Mouse (Mus musculus) right cerebral cortex, postnatal 36 days (tissue): ENCODE measurements around the gene Ppp2r2c.
A peak's percentile ranks its signal among the peaks of the same experiment; 100 is the strongest.
"Not testable (repeated sequence)": the region's sequence is repeated elsewhere in the genome, so short reads cannot be mapped to it uniquely, and the experiment has no call there.

Experiments
- DNase-seq, 2 experiments: peaks; one replicate each; pipeline ENCODE4 v3.0.0; 2022; ENCODE audit warnings: low spot score in 2 of 2, mixed read lengths in 1 of 2

Ppp2r2c gene

DNA sequence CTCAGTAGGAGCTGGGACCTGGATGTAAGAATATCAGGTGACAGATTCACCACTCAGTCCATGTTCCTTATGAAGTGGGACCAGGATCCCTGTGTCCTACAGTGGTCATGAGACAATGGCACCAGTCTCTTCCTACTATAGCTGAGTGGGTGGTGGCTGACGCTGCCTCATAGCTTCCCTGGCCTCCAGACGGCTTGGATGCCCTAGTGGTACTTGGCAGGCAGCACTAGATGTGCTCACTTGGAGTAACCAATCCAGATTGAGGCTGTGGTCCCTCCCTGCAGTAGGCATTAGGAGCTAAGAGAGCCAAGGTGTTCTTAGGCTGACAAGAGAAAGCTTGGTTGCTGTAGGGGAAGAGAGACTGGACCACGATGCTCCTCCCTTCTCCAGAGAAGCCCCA lies 61.1 kb downstream of the Ppp2r2c start:
- no peak for DNase-seq

DNA sequence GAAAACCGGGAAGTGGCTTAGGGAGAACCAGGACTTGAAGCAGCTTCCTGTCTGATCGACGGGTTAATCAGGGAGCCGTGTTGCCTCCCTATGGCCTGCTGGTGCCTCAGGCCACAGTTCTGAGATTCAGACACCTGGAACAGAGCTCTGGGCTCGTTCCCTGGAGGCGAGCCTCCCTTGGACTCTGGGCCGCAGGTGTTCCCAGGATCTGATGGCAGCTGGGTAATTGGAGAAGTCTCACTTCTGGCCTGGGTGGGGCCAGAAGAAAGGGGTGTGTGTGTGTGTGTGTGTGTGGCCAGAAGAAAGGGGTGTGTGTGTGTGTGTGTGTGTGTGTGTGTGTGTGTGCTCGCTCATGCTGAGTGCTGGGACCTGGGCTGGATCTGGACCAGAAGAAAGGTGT lies 65.1 kb downstream of the Ppp2r2c start:
- no peak for DNase-seq

DNA sequence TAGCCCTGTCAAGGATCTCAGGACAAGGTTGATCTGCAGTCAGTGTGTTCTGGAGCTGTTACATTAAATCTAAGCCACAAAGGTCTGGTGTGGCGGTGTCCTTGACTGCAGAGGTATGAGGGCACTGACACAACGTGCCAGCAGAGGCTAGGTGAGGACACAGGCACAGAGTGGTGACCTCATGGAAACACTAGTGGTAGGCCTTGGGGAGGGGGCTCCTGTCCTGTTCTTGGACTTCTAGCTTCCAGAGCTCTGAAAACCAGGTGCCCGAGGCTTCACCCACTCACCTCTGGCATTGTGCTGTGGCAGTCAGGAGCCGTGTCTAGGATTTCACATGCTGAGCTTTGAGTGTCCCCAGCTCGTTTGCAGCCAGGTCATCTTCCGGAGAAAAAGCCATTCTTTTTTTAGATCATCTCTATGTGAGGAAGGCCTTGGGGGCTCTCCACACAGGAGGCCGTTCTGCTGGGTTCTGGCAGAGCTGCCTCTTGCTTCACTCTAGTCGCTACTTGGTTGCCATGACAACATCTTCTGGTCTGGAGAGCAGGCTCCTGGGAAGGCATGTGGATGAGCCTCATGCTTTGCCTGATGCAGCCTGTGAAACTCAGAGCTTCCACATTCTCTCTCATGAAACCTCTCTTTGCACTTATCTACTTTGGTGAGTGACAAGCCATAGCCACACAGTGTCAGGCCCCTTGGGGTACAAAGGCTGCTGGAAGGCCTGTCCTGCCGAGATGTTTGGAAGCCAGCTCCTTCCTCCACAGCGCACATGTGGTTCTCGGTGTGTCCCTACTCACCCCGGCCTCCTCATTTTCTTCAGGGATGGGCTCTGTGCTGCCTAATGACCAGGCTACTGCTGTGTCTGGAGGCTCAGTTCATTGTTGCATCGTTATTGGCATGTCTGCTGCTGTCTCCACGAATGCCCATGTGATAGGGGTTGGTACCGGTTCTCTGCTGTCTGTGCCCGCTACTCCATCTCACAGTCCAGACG lies 67.5 kb downstream of the Ppp2r2c start:
- DNase-seq, result peak; percentile 50 to 65

DNA sequence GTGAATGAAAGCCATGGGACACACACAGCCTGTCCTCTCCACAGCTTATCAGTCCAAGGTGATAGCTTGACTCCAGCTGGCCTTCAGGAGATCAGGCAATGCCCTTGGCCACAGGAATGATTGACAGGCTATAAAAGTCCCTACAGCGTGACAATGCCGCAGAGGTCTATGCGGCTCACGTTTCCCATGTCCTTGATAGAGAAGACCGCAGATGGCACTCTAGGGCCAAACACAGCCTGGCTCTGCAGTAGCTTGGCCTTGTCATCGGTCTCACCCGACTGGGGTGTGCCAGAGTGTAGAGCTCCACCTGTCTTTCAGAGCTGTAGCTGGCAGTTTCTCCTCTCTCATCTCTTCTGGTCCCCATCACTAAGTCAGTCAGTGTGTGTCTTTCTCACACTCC lies 68.2 kb downstream of the Ppp2r2c start:
- DNase-seq, result no peak

DNA sequence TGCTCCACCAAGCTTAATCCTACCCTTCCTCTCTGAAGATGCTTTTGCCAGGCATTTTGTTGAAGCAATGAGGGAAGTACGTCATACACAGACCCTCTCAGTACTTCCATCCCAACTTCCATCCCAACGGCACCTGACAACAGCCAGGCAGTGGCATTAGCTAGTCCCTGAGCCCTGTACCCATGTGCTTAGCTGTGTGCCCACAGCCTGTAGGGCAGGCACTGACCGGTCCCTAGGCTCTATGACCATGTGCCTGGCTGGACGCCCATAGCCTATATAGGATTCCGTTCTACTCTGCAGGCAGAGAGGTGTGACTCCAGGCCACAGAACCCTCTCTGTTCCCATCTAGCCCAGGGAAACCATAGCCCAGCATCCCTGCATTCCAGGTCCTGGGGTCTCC lies 69.7 kb downstream of the Ppp2r2c start:
- no peak for DNase-seq

DNA sequence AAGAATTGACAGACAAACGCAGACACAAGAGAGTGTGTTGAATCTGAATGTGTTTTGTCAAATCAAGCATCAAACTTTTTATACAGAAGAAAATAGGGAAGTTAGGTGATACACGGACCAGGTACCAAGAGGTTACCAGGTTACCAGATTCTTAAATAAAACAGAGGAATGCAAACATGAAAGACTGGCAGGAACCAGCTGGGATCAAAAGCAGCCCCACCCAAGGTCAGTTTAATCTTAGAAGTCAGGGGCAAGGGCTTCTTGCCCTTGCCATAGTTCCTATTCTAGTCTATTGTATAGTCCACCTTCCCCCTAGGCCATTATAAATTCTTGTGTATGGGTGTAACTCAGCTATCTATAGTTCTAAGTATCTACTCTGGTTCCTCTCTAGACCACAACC lies 70.7 kb downstream of the Ppp2r2c start:
- DNase-seq, result not testable (repeated sequence)

DNA sequence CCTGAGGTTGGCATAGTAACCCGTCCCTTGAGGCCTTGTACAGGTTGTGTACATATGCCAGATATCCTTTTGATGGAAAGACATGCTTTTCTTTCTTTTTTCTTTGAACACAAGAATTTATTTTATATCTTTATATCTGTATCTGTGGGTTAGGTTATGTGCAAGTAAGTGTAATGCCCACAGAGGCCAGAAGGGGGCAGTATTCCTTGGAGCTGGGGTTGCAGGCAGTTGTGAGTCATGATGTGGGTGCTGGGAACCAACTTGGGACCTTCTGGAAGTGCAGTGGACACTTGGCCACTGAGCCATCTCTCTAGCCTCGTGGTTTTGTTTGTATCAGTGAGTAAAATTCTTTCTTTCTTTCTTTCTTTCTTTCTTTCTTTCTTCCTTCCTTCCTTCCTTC lies 74.1 kb downstream of the Ppp2r2c start:
- no peak for DNase-seq

DNA sequence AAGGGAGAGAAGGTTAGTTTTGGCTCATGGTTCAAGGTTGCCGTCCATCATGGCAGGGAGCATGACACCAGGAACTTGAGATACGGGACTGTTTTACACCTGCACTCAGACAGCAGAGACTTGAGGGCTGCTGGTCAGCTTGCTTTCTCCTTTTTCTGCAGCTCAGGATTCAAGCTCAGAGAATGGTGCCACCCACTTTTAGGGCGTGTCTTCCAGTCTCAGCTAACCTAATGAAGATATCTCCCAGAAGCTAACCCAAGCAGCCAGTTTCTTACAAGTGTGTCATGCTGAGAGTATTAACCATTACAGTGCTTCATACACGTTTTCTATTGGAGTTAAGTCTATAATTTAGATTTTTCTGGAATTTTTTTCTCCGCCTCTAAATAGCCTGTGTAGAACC lies 76.2 kb downstream of the Ppp2r2c start:
- DNase-seq, result no peak

DNA sequence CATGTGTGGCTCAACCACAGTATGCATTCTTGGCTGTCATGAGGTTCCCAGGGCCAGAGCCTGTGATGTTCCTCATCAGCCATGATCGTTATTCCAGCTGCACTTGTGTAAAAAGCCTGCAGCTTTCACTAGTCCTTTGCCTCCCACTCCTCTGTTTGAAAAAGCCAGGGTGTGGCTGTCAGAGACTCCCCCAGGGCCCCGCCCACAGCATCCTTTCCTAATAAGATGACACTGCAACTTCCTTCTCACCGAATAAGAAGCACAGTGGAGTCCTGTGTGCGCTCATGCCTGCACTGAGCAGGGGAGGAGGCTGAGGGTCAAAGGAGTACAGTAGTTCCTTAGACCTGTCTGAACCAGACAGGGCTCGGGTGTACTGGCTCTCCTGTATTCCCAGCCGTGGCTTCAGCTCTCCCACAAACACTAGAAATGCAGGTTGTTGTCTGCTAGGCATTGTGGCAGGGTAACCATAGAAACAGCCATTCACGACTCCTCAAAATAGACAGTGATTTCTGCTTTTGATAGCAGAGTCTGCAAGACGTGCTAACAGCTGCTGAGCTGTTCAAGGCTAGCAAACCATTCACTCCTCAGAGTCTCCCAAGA lies 76.9 kb downstream of the Ppp2r2c start:
- peak; percentile 43 to 80 for DNase-seq

DNA sequence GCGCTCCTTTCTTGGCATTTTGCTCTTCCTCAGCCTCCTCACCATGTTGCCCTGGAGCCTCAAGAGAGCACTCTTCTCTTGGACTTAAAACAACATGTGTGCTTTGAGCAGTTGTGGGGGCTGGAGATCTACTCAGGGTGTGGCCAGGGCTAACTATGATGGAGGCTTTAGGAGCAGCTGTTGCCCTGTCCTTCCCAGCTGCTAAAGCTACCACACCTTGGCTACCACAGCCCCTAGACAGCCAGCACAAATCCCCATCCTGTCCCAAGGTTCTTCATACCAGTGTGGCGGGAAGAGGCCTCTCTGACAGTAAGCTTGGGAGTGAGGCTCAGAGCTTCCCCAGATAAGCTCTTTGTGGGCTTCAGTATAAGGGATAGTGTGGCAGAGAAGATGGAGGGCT lies 77.4 kb downstream of the Ppp2r2c start:
- no peak for DNase-seq

DNA sequence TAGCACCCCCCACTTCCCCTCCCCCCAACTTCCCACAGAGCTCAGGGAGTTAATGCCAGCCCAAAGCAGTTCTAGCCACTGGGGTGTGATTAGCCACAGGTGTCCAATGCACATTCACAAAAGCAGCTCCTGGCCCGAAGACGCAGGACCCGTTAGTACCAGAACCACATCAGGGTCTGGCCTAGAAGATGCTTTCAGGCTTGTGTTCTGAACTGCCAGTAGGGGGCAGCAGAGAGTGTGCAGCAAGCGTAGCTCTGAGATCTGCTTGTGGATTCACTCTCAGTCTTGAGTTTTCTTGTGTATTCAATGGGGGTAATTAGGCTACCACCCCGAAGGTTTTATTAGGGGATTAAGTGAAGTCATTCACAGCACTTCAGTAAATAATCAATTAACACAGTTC lies 78.1 kb downstream of the Ppp2r2c start:
- DNase-seq, result no peak

DNA sequence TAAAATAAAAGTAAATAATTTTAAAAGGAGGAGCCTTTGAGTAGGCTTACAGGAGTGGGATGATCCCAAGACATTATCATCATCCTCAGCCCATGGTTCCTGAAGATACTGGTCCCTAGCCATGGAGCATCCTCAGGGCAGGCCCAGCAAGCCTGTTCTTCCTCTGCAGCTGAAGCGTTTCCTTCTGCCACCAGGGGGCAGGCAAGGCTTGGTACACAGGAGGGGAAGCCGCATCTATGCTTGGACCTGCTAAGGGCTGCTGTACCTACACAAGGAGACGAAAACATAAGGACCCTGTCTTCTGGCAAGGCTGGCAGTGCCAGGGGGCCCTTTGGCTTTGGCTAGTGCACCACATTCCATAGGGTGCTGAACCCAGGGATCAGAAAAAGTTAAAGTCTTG lies 80.5 kb downstream of the Ppp2r2c start:
- DNase-seq, result peak; percentile 62

DNA sequence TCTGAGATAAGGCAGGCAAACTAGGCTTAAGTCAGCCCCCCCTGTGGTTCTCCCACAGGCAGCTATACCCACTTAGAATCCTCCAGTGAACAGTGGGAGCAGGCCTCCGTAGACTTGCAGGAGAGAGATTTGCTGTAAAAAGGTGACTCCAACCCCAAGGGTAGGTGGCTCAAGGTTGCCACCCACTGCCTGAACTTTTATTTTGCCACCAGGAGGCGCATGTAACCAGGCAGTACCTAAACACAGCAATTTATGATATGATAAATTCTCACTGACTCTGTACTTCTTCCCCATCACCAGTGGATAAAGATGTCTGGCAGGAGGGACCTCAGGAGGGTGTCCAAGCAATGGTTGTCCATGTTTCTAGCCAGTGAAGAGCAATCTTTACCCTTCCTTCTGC lies 82.6 kb downstream of the Ppp2r2c start:
- no peak for DNase-seq

DNA sequence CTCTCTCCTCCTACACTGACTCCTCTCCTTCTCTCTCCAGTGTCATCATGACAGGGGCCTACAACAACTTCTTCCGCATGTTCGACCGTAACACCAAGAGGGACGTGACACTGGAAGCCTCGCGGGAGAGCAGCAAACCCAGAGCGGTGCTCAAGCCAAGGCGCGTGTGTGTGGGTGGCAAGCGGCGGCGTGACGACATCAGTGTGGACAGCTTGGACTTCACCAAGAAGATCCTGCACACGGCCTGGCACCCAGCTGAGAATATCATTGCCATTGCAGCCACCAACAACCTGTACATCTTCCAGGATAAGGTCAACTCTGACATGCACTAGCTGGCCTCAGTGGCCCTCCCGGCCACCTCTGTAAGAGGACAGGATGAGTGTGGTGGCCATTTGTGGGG lies 84.0 kb downstream of the Ppp2r2c start:
- DNase-seq, result no peak

DNA sequence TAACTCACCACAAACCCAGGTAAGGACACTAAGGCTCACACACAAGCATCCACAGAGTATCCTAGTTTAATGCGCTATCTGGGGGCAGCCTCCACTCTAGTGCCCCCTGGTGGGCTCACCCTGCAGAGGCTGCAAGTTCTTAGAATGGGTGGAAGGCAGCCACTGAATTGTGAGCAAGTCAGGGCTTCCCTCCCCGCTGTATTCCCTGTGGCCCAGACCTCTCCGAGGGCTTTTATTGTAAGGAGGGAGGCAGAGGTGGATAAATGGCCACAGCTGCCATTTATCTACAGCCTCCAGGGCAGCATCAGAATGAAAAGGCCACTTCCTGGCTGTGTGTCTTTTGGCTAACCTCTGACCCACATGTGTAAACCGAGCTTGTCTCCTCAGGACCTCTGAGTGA lies 87.1 kb downstream of the Ppp2r2c start:
- no peak for DNase-seq

DNA sequence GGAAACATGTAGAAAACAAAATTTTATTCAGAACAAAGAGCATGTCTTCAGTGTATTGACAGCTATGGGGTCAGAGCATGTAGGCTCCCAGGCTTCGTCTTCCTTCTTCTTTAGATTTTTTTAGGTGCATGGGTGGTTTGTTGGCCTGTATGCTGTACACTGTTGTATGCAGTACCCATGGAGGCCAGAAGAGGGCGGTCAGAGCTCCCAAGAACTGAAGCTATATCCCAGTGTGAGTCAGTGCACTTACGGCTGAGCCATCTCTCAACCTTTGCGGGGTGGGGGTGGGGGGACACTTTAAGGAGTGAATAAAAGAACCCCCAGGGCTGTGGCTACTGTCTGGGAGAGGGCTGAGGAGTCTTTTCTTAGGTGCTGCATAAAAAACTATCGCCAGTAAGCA lies 90.5 kb downstream of the Ppp2r2c start:
- DNase-seq, result peak; percentile 65 to 73

DNA sequence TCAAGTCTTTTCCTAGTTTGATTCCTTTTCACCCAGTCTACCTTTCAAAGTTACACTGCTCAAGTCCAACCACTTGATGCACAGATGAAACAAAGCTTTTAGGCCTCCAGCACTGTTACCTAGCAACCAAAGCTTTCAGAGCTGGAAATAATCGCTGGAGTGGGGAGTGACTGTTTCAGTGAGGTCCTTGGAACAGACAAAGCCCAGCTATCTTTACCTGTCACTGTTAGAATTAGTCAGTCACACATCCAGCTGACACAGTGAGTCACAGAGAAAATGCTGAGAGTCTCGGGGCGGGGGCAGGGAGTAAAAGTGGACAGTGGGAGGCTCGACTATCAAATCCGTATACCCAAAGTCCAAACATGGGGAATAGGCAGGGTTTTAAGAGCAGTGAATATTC lies 92.2 kb downstream of the Ppp2r2c start:
- DNase-seq, result peak; percentile 58 to 68

DNA sequence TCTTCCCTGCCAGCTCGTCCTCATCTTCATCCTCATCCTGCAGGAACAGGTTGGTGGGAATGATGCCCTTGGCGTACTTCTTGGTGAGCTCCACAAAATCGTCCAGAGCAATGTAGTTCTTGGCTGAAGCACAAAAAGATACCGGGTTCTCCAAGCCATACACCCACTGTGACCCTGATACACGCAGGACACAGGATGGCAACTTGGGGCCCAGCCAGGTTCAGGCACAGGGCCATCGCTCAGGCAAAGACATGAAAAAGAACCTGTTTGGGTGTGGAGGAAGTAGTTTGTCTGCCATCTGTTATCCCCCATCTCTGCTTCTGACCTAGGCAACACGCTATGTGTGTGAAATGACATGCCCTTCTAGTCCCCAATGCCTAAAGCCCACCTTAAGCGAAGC lies 103.3 kb downstream of the Ppp2r2c start:
- DNase-seq, result no peak

DNA sequence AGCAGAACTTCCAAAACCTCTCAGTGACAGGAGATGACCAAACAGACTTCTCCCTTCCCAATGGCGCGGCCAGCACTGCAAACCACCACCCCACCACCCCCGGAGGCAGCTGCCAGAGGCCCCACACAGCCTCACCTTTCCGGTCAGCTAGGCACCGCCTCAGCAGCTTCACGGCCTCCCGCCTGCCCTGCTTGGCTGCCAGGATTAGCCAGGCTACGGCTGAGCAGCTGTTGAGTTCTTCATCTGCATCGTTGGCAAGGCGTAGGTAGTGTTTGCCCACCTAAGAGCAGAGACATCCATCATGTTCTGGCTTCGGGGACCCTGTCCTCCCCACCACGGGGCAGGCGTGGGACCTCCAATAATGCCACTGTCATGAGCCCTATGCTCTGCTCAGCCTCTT lies 107.0 kb downstream of the Ppp2r2c start:
- no peak for DNase-seq

DNA sequence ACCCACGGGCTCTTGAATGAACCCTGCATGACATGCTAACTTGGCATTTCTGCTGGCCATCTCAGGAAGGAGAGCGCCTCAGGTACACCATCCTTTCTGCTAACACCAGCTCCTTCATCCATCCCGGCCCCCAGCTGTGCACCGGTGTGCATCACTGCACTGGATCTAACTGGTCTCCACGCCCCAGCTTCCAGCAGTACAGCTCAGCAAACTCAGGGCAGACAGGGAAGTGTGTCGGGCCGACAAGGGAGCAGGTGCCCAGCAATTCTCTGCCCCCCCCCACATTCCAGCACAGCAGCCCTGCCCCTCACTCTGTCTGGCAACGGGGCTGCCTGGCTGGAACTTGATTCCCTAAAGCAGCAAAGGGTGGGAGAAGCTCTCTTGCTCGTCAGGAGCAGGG lies 109.5 kb downstream of the Ppp2r2c start:
- no peak for DNase-seq

DNA sequence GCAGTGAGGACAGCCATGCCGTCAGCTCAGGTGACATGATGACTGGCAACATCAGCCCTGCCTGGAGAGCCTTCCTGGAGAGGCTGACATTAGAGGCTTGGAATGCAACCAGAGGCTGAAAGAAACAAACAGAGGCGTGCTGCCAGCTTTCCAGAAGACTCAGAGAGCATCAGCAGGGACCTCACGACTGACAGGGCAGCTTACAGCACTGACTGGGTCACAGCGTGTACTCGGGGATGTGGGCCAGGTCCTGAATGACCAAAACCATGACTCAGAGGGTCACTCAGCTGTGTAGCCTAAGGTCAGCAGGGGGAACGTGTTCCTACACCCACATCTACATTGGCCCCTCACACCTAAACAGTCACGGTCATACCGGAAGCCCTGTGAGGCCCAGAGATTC lies 110.7 kb downstream of the Ppp2r2c start:
- DNase-seq, result no peak

DNA sequence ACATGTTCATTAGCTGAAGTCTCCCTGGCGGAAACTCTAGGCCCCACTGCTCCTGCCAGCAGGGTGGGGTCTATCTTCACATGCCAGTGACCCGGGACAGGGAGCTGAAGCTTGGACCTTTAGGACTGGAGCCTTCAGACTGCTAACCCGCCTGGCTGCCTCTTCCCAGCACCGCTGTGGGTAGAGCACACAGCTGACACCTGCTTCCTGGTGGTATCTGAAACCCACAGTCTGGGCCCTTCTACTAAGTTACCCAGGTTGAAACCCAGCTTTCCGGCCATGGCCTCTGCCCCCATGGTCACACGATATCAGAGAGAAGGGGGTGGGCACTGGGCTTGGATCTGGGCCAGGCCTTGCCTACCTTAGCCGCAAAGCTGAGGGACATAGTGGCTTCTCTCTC lies 111.3 kb downstream of the Ppp2r2c start:
- DNase-seq, result no peak

DNA sequence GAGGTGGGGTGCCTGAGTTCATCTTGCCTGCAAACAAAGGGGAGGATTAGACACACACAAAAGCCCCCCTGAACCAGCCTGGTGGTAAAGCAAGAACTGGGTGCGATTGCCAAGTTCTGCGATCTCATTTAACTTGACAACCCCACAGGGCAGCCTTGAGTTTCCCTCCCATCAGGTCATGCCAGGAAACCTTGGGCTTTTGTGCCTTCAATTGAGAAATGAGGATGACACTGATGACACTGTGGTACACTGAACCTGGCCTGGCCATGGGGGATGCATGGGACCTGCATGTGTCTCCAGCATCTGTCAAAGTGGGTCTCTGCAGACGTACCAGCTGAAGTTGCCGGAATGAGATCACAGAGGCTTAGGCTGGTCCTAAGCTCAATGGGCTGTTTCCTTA lies 114.0 kb downstream of the Ppp2r2c start:
- DNase-seq, result no peak
